Mouse (Mus musculus) bone marrow, adult 2 months (tissue): ENCODE results near the gene Cyp2c69. TPM values are rescaled to one million over a fixed set of nuclear protein-coding genes. Genes with fewer than 3 reads are reported as not detected.
"Not testable (repeated sequence)": the region's sequence is repeated elsewhere in the genome, so short reads cannot be mapped to it uniquely, and the experiment has no call there.

ENCODE experiments used
- H3K27ac ChIP-seq: fragments of 200-500 bp; 2 replicates; pipeline ENCODE4 v1.5.1; 2012; ENCODE audit warnings: low read depth, mild to moderate bottlenecking, control low read depth, inconsistent platforms, low read length; ENCODE audit not compliant: control insufficient read depth, poor library complexity, insufficient read depth
- H3K4me1 ChIP-seq: fragments of 200-500 bp; 2 replicates; pipeline ENCODE4 v1.6.1; 2011; ENCODE audit warnings: low read length; ENCODE audit not compliant: control insufficient read depth, insufficient read depth
- H3K4me3 ChIP-seq: fragments of 200-500 bp; replicated peaks from 2 replicates; pipeline ENCODE3; 2011; ENCODE audit warnings: mild to moderate bottlenecking, low read depth, low read length, control low read depth; ENCODE audit not compliant: control insufficient read depth
- CTCF ChIP-seq: fragments of 200-500 bp; IDR thresholded peaks from 2 replicates; pipeline ENCODE4 v1.5.1; 2011; ENCODE audit warnings: low read length, control low read depth; ENCODE audit not compliant: control insufficient read depth, insufficient read depth
- POLR2A ChIP-seq: fragments of 200-500 bp; IDR thresholded peaks from 2 replicates; pipeline ENCODE4 v1.6.1; 2011; ENCODE audit warnings: low read depth, mild to moderate bottlenecking, control low read depth, low read length, borderline replicate concordance; ENCODE audit not compliant: control insufficient read depth
- WGBS: fragments of 180-500 bp; shearing (Covaris S2); methylation state at CpG from one replicate; pipeline ENCODE4 v1.1.7; 2018; 5-methylcytosine and 5-hydroxymethylcytosine counted together
- polyA plus RNA-seq: library from polyadenylated mRNA; stranded (reverse); fragments of >200 nt; gene quantifications from 2 replicates; pipeline ENCODE4 v1.2.4, GENCODE M21; 2011; ENCODE audit warnings: low replicate concordance; ENCODE audit not compliant: missing spikeins, insufficient read depth, insufficient read length

Cyp2c69 gene
- not detected in 2 replicates for polyA plus RNA-seq

DNA sequence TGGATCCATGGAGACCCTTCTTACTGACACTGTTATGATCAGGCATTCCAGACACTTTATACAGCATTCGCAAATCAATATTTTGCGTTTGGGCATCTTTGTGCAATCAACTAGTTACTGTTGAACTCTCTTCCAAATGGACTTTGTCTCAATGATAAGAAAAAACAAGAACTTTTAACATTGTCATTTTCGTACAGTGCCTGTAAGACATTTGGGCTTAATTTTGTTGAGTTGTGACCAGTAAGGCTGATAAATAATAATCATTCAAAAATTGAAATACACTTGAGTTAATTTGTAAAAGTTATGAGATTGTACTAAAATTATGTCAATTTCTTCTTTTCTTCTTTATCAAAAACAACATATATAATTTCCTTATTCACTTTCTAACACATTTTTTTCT is at the start of gene Cyp2c69:
Cyp2c69 (minus strand) TSS at position 101 of the 400 bp plus-strand sequence.
- H3K4me1 ChIP-seq, H3K4me3 ChIP-seq, H3K27ac ChIP-seq: not testable (repeated sequence)
- WGBS, result 72% methylated on average over 3 of the region's 3 CpGs

DNA sequence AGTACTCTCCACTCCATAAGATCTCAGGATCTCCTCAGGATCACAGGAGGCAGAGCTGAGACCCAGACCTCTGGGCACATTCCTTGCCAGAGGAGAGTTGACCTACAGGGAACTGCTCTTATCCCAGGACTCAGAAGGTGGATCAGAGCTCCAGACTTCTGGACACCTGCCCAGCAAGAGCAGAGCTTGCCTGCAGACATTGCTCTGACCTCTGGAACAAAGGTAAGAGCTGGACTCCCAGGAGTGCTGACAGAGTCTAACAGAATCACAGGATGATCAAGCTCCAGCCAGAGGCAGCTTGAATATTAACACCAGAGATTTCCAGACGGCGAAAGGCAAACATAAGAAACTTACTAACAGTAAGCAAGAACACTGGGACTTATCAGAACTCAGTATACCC is 48.8 kb upstream of the Cyp2c69 start:
- no peak for TF ChIP-seq POLR2A
- no peak for TF ChIP-seq CTCF
- 75% methylated on average over 2 of the region's 2 CpGs for WGBS
- Histone ChIP-seq H3K27ac (no peak overlapping the region), H3K4me3 (no peak overlapping the region), H3K4me1 (no peaks in the 10 kb centered on the region)

DNA sequence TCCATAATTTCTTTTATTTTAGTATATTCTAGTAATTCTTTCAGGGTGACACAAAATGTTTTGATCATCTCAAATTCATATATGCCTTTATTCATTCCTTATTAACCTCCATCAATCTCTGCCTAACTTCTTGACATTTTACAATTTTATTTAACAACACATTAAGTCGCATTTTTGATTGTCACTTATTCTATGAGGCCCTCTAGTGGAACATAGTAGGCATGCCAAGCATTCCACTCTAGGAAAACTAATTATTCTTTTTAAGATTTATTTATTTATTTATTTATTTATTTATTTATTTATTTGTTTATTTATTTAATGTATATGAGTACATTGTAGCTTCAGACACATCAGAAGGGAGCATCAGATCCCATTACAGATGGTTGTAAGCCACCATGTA is 43.4 kb upstream of the Cyp2c69 start:
- no peak overlapping the region for H3K27ac ChIP-seq
- WGBS, result 50% methylated on average over 1 of the region's 1 CpGs
- H3K4me1 ChIP-seq, result no peaks in the 10 kb centered on the region
- no peak overlapping the region for H3K4me3 ChIP-seq
- TF ChIP-seq POLR2A (no peak), CTCF (no peak)

DNA sequence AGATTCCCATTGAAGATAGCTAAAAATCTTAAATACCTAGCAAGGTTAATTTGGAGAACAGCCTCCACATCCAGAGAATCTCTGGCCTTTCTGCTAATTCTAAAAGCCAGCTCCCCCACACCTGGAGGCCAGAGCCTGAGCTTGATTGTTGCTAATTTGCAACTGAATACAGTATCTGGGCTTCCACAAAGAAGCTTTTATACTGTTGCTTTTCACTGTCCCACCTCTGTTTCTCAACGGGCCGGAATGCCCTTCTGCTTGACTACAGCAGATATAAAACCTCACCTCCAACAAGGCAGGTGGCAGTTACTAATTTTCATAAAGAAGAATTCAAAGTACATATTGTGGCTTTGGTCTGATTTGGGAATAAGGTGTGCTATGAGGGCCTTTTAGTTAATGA is 15.1 kb upstream of the Cyp2c69 start:
- WGBS, result 77% methylated on average over 2 of the region's 2 CpGs
- no peaks in the 10 kb centered on the region for H3K4me1 ChIP-seq
- no peak overlapping the region for H3K27ac ChIP-seq
- no peak overlapping the region for H3K4me3 ChIP-seq
- no peak for TF ChIP-seq POLR2A
- TF ChIP-seq CTCF, result no peak

DNA sequence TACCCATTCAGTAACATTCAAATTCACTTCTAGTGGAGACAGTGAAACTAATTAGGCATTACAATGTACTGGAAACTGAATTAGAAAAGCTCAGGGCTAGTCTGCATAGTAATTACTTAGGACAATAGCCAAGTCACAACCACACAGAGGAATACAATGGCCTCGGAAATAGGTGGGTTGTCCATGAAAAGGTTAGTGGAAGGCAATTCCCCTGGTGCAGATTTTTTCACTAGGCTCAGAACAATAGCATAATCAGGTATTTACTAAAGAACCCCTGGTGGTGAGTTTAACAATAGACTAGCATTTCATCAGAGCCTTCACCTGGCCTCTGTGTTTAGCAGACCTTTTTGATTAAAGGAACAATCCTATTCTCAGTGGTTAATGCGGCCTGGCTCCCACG is 3.5 kb upstream of the Cyp2c69 start:
- H3K4me1 ChIP-seq, H3K4me3 ChIP-seq, H3K27ac ChIP-seq: not testable (repeated sequence)
- WGBS, result 78% methylated on average over 3 of the region's 3 CpGs

DNA sequence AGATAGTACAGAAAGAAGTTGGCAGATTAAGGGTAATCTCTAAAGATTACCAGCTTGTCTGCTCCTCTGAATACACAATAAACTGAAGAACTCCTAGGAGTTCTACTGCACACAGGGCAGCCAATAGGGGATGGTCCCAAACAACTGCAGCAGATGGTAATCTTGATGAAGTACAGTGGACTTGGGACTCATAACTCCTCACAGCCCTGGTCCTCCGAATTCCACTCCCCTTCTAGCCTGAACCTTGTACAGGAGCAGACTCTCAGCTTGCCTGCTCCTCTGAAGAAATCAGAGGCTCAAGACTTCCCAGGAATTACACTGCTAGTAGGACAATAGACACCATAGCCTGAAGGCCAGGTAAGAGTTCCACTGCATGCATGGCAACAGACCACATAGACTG is 20.5 kb downstream of the Cyp2c69 start:
- Histone ChIP-seq H3K4me3 (no peak overlapping the region), H3K27ac (no peak overlapping the region), H3K4me1 (no peaks in the 10 kb centered on the region)
- 54% methylated on average over 1 of the region's 1 CpGs for WGBS
- TF ChIP-seq CTCF, result no peak
- TF ChIP-seq POLR2A, result no peak

DNA sequence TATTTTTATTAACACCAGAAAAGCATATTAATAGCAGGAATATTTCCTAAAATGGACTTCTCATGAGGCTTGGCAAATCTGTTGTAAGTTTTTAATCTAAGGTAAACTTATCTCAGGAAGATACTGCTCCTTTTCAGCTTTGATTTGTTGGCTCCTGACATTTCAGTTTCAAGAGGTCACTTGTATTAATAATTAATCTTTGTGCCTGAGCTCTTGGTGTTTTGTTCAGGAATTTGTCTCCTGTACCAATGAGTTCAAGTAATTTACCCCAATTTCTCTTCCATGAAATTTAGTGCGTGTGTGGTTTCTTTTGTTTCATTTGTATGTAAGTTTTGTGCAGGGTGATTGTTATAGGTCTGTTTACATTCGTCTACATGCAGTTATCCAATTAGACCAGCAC is 65.7 kb downstream of the Cyp2c69 start:
- not testable (repeated sequence) for H3K4me3 ChIP-seq, H3K4me1 ChIP-seq, H3K27ac ChIP-seq
- WGBS, result 58% methylated on average over 2 of the region's 2 CpGs

DNA sequence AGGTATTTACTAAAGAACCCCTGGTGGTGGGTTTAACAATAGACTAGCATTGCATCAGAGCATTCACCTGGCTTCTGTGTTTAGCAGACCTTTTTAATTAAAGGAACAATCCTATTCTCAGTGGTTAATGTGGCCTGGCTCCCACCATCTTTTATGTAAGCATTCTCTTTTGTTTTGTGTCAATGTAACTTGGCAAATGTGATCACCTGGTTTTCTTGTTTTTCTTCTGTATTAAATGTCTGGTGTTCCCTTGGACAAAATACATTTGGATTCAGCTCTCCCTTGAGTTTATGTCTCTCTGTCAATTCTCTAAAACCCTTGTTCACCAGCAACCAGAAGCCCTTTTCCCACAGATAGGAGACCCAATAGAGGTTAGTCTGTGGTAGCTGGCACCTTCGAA is 70.2 kb downstream of the Cyp2c69 start:
- not testable (repeated sequence) for H3K27ac ChIP-seq, H3K4me3 ChIP-seq, H3K4me1 ChIP-seq
- 71% methylated on average over 1 of the region's 1 CpGs for WGBS

DNA sequence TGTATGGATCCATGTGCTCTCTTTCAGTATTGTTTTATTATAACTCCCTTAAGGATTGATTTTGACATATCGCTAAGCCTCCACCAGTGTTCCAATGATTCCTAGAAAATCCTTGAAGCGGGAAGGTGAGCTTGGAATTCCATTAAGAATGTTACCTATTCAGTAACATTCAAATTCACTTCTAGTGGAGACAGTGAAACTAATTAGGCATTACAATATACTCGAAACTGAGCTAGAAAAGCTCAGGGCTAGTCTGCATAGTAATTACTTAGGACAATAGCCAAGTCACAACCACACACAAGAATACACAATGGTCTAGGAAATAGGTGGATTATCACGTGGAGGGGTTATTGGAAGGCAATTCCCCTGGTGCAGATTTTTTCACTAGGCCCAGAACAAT is 70.6 kb downstream of the Cyp2c69 start:
- H3K4me3 ChIP-seq, H3K4me1 ChIP-seq, H3K27ac ChIP-seq: not testable (repeated sequence)
- 66% methylated on average over 4 of the region's 4 CpGs for WGBS

DNA sequence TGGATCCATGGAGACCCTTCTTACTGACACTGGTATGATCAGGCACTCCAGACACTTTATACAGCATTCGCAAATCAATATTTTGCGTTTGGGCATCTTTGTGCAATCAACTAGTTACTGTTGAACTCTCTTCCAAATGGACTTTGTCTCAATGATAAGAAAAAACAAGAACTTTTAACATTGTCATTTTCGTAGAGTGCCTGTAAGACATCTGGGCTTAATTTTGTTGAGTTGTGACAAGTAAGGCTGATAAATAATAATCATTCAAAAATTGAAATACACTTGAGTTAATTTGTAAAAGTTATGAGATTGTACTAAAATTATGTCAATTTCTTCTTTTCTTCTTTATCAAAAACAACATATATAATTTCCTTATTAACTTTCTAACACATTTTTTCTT is 73.9 kb downstream of the Cyp2c69 start, which contains the start of gene Cyp2c40:
Cyp2c40 (minus strand) TSS at position 101 of the 400 bp plus-strand sequence.
- WGBS, result 82% methylated on average over 3 of the region's 3 CpGs
- H3K4me3 ChIP-seq, result not testable (repeated sequence)

More for the DNA sequence above, 73.9 kb downstream of the Cyp2c69 start, which contains the start of gene Cyp2c40:
- H3K27ac ChIP-seq, H3K4me1 ChIP-seq: not testable (repeated sequence)

Other genes starting within 250 kb of the Cyp2c69 start
- gene Cyp2c67, start 237.7 kb downstream of the Cyp2c69 start, polyA plus RNA-seq, result not detected in 2 replicates
- gene Cyp2c68, start 145.7 kb downstream of the Cyp2c69 start, polyA plus RNA-seq, result 3.8 TPM in 1 of 2 replicates, not detected in the other
- 1.8 and 2.8 TPM in 2 replicates for gene Cyp2c40, start 74.0 kb downstream of the Cyp2c69 start, polyA plus RNA-seq
- gene Cyp2c37, start 105.6 kb upstream of the Cyp2c69 start, polyA plus RNA-seq, result 2.7 TPM in 1 of 2 replicates, not detected in the other
- gene Cyp2c54, start 187.0 kb upstream of the Cyp2c69 start, polyA plus RNA-seq, result 1.0 and 2.2 TPM in 2 replicates
- gene Cyp2c50, start 202.9 kb upstream of the Cyp2c69 start, polyA plus RNA-seq, result 2.6 TPM in 1 of 2 replicates, not detected in the other